Mouse (Mus musculus): ENCODE measurements around the gene Dusp11. TPM values are rescaled to one million over a fixed set of nuclear protein-coding genes. Genes with fewer than 3 reads are reported as not detected.
"Not testable (repeated sequence)": the region's sequence is repeated elsewhere in the genome, so short reads cannot be mapped to it uniquely, and the experiment has no call there.

Gene Dusp11
- polyA plus RNA-seq, 1 experiment from 2014 or later = 45.0 TPM

GRCm38 (mm10) chr6:85972699-85973098 lies 11.2 kb upstream of the Dusp11 start:
- Histone ChIP-seq H3K36me3 (no peaks in the 10 kb centered on the region), H3K4me1 (no peaks in the 10 kb centered on the region), H3K9me3 (replicated peaks) (no peaks in the 10 kb centered on the region), H3K4me3 (no peak overlapping the region), H3K27me3 (ENCODE audit: low read depth, poor library complexity, severe bottlenecking) (no peaks in the 10 kb centered on the region), H3K27ac (no peak overlapping the region)
- no peak for DNase-seq (ENCODE audit: low spot score)
- WGBS = 81% methylated on average over 3 of the region's 3 CpGs

- H3K4me1 ChIP-seq = no peaks in the 10 kb centered on the region
- H3K4me3 ChIP-seq = no peak overlapping the region
- no peaks in the 10 kb centered on the region for H3K36me3 ChIP-seq
Observed at GRCm38 (mm10) chr6:85969889-85970288, 8.4 kb upstream of the Dusp11 start.

GRCm38 (mm10) chr6:85966686-85967085 lies 5.2 kb upstream of the Dusp11 start:
- H3K27ac ChIP-seq = no peak overlapping the region
- H3K4me3 ChIP-seq = no peak overlapping the region
- 76% methylated on average over 4 of the region's 4 CpGs for WGBS

More at GRCm38 (mm10) chr6:85969889-85970288, 8.4 kb upstream of the Dusp11 start:
- no peak for DNase-seq (ENCODE audit: low spot score)
- H3K27me3 ChIP-seq (ENCODE audit: low read depth, poor library complexity, severe bottlenecking) = no peaks in the 10 kb centered on the region
- H3K27ac ChIP-seq = no peak overlapping the region
- H3K9me3 ChIP-seq (replicated peaks) = no peaks in the 10 kb centered on the region
- 79% methylated on average over 2 of the region's 2 CpGs for WGBS

GRCm38 (mm10) chr6:85966081-85966480 lies 4.6 kb upstream of the Dusp11 start:
- H3K4me1 ChIP-seq; H3K9me3 ChIP-seq (replicated peaks); H3K4me3 ChIP-seq; H3K27me3 ChIP-seq (ENCODE audit: low read depth, poor library complexity, severe bottlenecking); H3K36me3 ChIP-seq; H3K27ac ChIP-seq; DNase-seq (ENCODE audit: low spot score): not testable (repeated sequence)
- WGBS = 59% methylated on average over 6 of the region's 6 CpGs

More at GRCm38 (mm10) chr6:85966686-85967085, 5.2 kb upstream of the Dusp11 start:
- Histone ChIP-seq H3K27me3 (ENCODE audit: low read depth, poor library complexity, severe bottlenecking) (no peaks in the 10 kb centered on the region), H3K4me1 (peaks cover 4% of the 10 kb centered on the region; the same call in 1 of the 2 replicates), H3K36me3 (no peaks in the 10 kb centered on the region), H3K9me3 (replicated peaks) (no peaks in the 10 kb centered on the region)
- no peak for DNase-seq (ENCODE audit: low spot score)

- peaks cover 8% of the 10 kb centered on the region for H3K4me1 ChIP-seq
- H3K27me3 ChIP-seq (ENCODE audit: low read depth, poor library complexity, severe bottlenecking) = no peaks in the 10 kb centered on the region
- peaks cover 66% of the 10 kb centered on the region for H3K36me3 ChIP-seq
- WGBS = 92% methylated on average over 3 of the region's 3 CpGs
- H3K4me3 ChIP-seq = no peak overlapping the region
- no peak overlapping the region for H3K27ac ChIP-seq
- no peaks in the 10 kb centered on the region for H3K9me3 ChIP-seq (replicated peaks)
- DNase-seq (ENCODE audit: low spot score) = no peak
Observed at GRCm38 (mm10) chr6:85957581-85957980, 3.9 kb downstream of the Dusp11 start.

GRCm38 (mm10) chr6:85948549-85948948 lies 12.9 kb downstream of the Dusp11 start:
- peaks cover 100% of the 10 kb centered on the region for H3K36me3 ChIP-seq
- no peak overlapping the region for H3K27ac ChIP-seq
- DNase-seq (ENCODE audit: low spot score) = no peak
- H3K9me3 ChIP-seq (replicated peaks) = no peaks in the 10 kb centered on the region
- no peaks in the 10 kb centered on the region for H3K4me1 ChIP-seq
- WGBS = 86% methylated on average over 6 of the region's 6 CpGs
- no peaks in the 10 kb centered on the region for H3K27me3 ChIP-seq (ENCODE audit: low read depth, poor library complexity, severe bottlenecking)
- no peak overlapping the region for H3K4me3 ChIP-seq

GRCm38 (mm10) chr6:85942469-85942868 lies 19.0 kb downstream of the Dusp11 start:
- WGBS = 94% methylated on average over 3 of the region's 3 CpGs
- Histone ChIP-seq H3K4me1 (peaks cover 2% of the 10 kb centered on the region), H3K27ac (no peak overlapping the region), H3K36me3 (peaks cover 63% of the 10 kb centered on the region), H3K9me3 (replicated peaks) (no peaks in the 10 kb centered on the region), H3K27me3 (ENCODE audit: low read depth, poor library complexity, severe bottlenecking) (no peaks in the 10 kb centered on the region), H3K4me3 (no peak overlapping the region)
- no peak for DNase-seq (ENCODE audit: low spot score)

GRCm38 (mm10) chr6:85938701-85939100 lies 22.8 kb downstream of the Dusp11 start:
- DNase-seq (ENCODE audit: low spot score) = no peak
- no peak overlapping the region for H3K27ac ChIP-seq
- 84% methylated on average over 10 of the region's 10 CpGs for WGBS
- no peak overlapping the region for H3K4me3 ChIP-seq
- no peaks in the 10 kb centered on the region for H3K27me3 ChIP-seq (ENCODE audit: low read depth, poor library complexity, severe bottlenecking)
- no peaks in the 10 kb centered on the region for H3K9me3 ChIP-seq (replicated peaks)
- H3K36me3 ChIP-seq = peaks cover 26% of the 10 kb centered on the region
- H3K4me1 ChIP-seq = peaks cover 10% of the 10 kb centered on the region

GRCm38 (mm10) chr6:85936508-85937465 lies 24.7 kb downstream of the Dusp11 start:
- Histone ChIP-seq H3K4me3 (peak overlapping the region; percentile 57), H3K27ac (peak overlapping the region; percentile 76), H3K36me3 (peaks cover 13% of the 10 kb centered on the region)
- WGBS = 2% methylated on average over 50 of the region's 50 CpGs
- H3K27me3 ChIP-seq (ENCODE audit: low read depth, poor library complexity, severe bottlenecking); H3K9me3 ChIP-seq (replicated peaks); H3K4me1 ChIP-seq: not testable (repeated sequence)
- peak; percentile 80 for DNase-seq (ENCODE audit: low spot score)

DNA sequence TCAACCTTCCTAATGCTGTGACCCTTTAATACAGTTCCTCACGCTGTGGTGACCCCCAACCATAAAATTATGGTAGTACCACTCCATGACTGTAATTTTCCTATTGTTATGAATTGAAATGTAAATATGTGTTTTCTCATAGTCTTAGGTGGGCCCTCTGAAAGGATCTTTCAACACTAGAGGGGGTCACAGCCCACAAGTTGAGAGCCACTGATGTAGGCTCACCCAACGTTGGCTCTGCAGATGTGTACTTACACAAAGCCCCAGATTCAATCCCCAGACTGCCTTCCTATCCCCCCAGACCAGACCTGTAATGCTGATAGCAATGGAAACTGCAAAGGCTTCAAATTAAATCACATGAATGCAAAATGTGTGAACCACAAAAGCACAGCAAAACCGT lies 25.8 kb downstream of the Dusp11 start:
- H3K4me1 ChIP-seq = peaks cover 10% of the 10 kb centered on the region
- peaks cover 9% of the 10 kb centered on the region for H3K36me3 ChIP-seq
- no peak for DNase-seq (ENCODE audit: low spot score)
- H3K4me3 ChIP-seq = no peak overlapping the region
- no peaks in the 10 kb centered on the region for H3K9me3 ChIP-seq (replicated peaks)
- WGBS = 70% methylated on average over 3 of the region's 3 CpGs
- no peaks in the 10 kb centered on the region for H3K27me3 ChIP-seq (ENCODE audit: low read depth, poor library complexity, severe bottlenecking)
- H3K27ac ChIP-seq = no peak overlapping the region

- no peak for DNase-seq (ENCODE audit: low spot score)
- Histone ChIP-seq H3K27ac (no peak overlapping the region), H3K36me3 (peaks cover 21% of the 10 kb centered on the region), H3K9me3 (replicated peaks) (no peaks in the 10 kb centered on the region), H3K4me3 (no peak overlapping the region), H3K27me3 (ENCODE audit: low read depth, poor library complexity, severe bottlenecking) (no peaks in the 10 kb centered on the region), H3K4me1 (peaks cover 10% of the 10 kb centered on the region)
- 86% methylated on average over 8 of the region's 8 CpGs for WGBS
Observed at GRCm38 (mm10) chr6:85934047-85934446, 27.4 kb downstream of the Dusp11 start.

DNA sequence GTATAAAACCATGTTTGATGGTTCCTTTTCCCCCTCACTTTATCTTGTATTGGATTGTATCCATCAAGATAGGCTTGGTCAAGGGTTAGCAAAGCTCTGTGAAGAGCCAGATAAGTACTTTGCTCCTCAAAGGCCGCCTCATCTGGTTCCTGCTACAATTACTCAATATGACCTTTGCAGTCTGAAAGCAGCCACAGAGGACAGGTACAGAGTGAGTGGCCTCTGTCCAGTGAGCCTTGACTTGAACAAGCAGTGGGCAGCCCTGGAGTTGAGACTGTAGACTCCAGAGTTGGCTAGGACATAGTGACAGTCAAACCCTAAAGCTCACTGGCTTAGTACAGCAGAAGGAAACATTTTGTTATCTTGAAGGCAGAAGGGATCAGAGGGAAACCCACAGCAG lies 32.2 kb downstream of the Dusp11 start:
- H3K36me3 ChIP-seq = peaks cover 67% of the 10 kb centered on the region

More for the DNA sequence above, 32.2 kb downstream of the Dusp11 start:
- Histone ChIP-seq H3K9me3 (replicated peaks) (no peaks in the 10 kb centered on the region), H3K27ac (no peak overlapping the region), H3K4me1 (no peaks in the 10 kb centered on the region), H3K4me3 (no peak overlapping the region), H3K27me3 (ENCODE audit: low read depth, poor library complexity, severe bottlenecking) (no peaks in the 10 kb centered on the region)
- WGBS = 81% methylated on average over 1 of the region's 1 CpGs
- no peak for DNase-seq (ENCODE audit: low spot score)
